Mouse (Mus musculus) liver, embryonic 14.5 days (tissue): Measurements from ENCODE around the gene Krtap13. TPM values are rescaled to one million over a fixed set of nuclear protein-coding genes. Genes with fewer than 3 reads are reported as not detected.

Experiments
- ATAC-seq: fragments of 200-750 bp; cut with Nextera tagmentation; 2 replicates; pipeline ENCODE4 v1.8.0; 2017; ENCODE audit warnings: moderate number of reproducible peaks, mild to moderate bottlenecking, moderate library complexity; ENCODE audit not compliant: insufficient read depth
- DNase-seq, 3 experiments: peaks; one replicate each; pipeline ENCODE4 v3.0.0-alpha.2; 2012 to 2013; ENCODE audit warnings: low read depth in 3 of 3, low spot score in 3 of 3
- H3K27ac ChIP-seq: fragments of 300-500 bp; sonication (generic); 2 replicates; pipeline ENCODE4 v1.5.1; 2014; ENCODE audit warnings: moderate library complexity, mild to moderate bottlenecking, control low read depth, inconsistent platforms
- H3K27me3 ChIP-seq: fragments of 300-500 bp; sonication (generic); 2 replicates; pipeline ENCODE4 v1.6.1; 2014; ENCODE audit warnings: mild to moderate bottlenecking, low read length, moderate library complexity; ENCODE audit not compliant: control insufficient read depth, insufficient read depth
- H3K36me3 ChIP-seq: fragments of 300-500 bp; sonication (generic); replicated peaks from 2 replicates; pipeline ENCODE4 v1.6.1; 2014; ENCODE audit warnings: low read depth; ENCODE audit not compliant: control insufficient read depth, insufficient read depth
- H3K4me1 ChIP-seq, 2 experiments: fragments of 200-500 bp in 1 of 2; fragments of 300-500 bp in 1 of 2; sonication (generic) in 1 of 2; replicated peaks; 2 replicates each; pipeline ENCODE4 v1.6.1; 2012 to 2014; ENCODE audit warnings: antibody characterized with exemption in 1 of 2, inconsistent platforms in 1 of 2, low read length in 1 of 2; ENCODE audit not compliant: control insufficient read depth in 2 of 2, insufficient read depth in 2 of 2
- H3K4me2 ChIP-seq: fragments of 300-500 bp; sonication (generic); 2 replicates; pipeline ENCODE4 v1.6.1; 2014; ENCODE audit warnings: low read depth, mild to moderate bottlenecking, control low read depth, moderate library complexity
- H3K4me3 ChIP-seq, 2 experiments: fragments of 200-500 bp in 1 of 2; fragments of 300-500 bp in 1 of 2; sonication (generic) in 1 of 2; 2 replicates each; pipeline ENCODE4 v1.5.1; 2012 to 2014; ENCODE audit warnings: low read depth in 2 of 2, low read length in 2 of 2, mild to moderate bottlenecking in 2 of 2, control low read depth in 1 of 2, inconsistent platforms in 1 of 2, moderate library complexity in 1 of 2; ENCODE audit not compliant: insufficient read depth in 1 of 2
- H3K9ac ChIP-seq: fragments of 300-500 bp; sonication (generic); replicated peaks from 2 replicates; pipeline ENCODE4 v1.6.1; 2014; ENCODE audit warnings: mild to moderate bottlenecking, control low read depth, moderate library complexity
- H3K9me3 ChIP-seq: fragments of 300-500 bp; sonication (generic); 2 replicates; pipeline ENCODE4 v1.6.1; 2016; ENCODE audit warnings: low read length, mixed read lengths; ENCODE audit not compliant: control insufficient read depth
- CTCF ChIP-seq: IDR thresholded peaks from 2 replicates; pipeline ENCODE4 v1.5.1; 2016; ENCODE audit warnings: antibody characterized with exemption, low read depth, control low read depth
- EP300 ChIP-seq: IDR thresholded peaks from 2 replicates; pipeline ENCODE4 v1.6.1; 2016; ENCODE audit warnings: antibody characterized with exemption, low read depth
- WGBS: fragments of 180-500 bp; shearing (Covaris S2); extraction: QIAGEN DNeasy Blood & Tissue Kit; methylation state at CpG from one replicate; pipeline ENCODE4 v1.1.7; 2014; ENCODE audit not compliant: insufficient replicate concordance; 5-methylcytosine and 5-hydroxymethylcytosine counted together
- polyA plus RNA-seq, 2 experiments: library from polyadenylated mRNA; depleted of rRNA in 1 of 2; stranded (reverse) in 1 of 2; unstranded in 1 of 2; fragments of >200 nt; fragmentation: Nextera tagmentation in 1 of 2; extraction: Ambion mirVana in 1 of 2; gene quantifications; 2 replicates each; pipeline versions ENCODE4 v1.2.1 to v1.2.3; 2012 to 2014

The Krtap13 gene
- polyA plus RNA-seq, 2 experiments, result not detected

- H3K9me3 ChIP-seq, result no peaks in the 10 kb centered on the region
- H3K27ac ChIP-seq, result no peak overlapping the region
- no peaks in the 10 kb centered on the region for H3K4me1 ChIP-seq
- no peak overlapping the region for H3K9ac ChIP-seq
- no peak for ATAC-seq
- TF ChIP-seq EP300 (no peak), CTCF (no peak)
- no peak overlapping the region for H3K4me2 ChIP-seq
- DNase-seq, result no peak
- H3K4me3 ChIP-seq, result no peak overlapping the region
- H3K27me3 ChIP-seq, result no peaks in the 10 kb centered on the region
- H3K36me3 ChIP-seq, result no peaks in the 10 kb centered on the region
These were observed 34.9 kb downstream of the Krtap13 start for GRCm38 (mm10) chr16:88716549-88716948.

GRCm38 (mm10) chr16:88711245-88711644 is 40.2 kb downstream of the Krtap13 start:
- no peak overlapping the region for H3K27ac ChIP-seq
- no peak for ATAC-seq
- 55% methylated on average over 6 of the region's 6 CpGs for WGBS

GRCm38 (mm10) chr16:88710757-88711156 is 40.7 kb downstream of the Krtap13 start:
- H3K4me3 ChIP-seq, result no peak overlapping the region
- no peak overlapping the region for H3K27ac ChIP-seq
- TF ChIP-seq EP300, result no peak
- no peak for TF ChIP-seq CTCF
- no peak overlapping the region for H3K9ac ChIP-seq
- ATAC-seq, result no peak
- no peaks in the 10 kb centered on the region for H3K4me1 ChIP-seq
- 44% methylated on average over 4 of the region's 4 CpGs for WGBS
- no peaks in the 10 kb centered on the region for H3K36me3 ChIP-seq
- H3K4me2 ChIP-seq, result no peak overlapping the region
- DNase-seq, result no peak
- H3K9me3 ChIP-seq, result no peaks in the 10 kb centered on the region
- H3K27me3 ChIP-seq, result no peaks in the 10 kb centered on the region

More at GRCm38 (mm10) chr16:88711245-88711644, 40.2 kb downstream of the Krtap13 start:
- no peak overlapping the region for H3K4me2 ChIP-seq
- no peak for DNase-seq
- no peaks in the 10 kb centered on the region for H3K9me3 ChIP-seq
- H3K4me3 ChIP-seq, result no peak overlapping the region
- TF ChIP-seq CTCF, result 0 out of 2 replicates have a peak, but pooled peaks have one; percentile 15
- TF ChIP-seq EP300, result no peak
- no peaks in the 10 kb centered on the region for H3K4me1 ChIP-seq
- no peaks in the 10 kb centered on the region for H3K36me3 ChIP-seq
- H3K9ac ChIP-seq, result no peak overlapping the region
- no peaks in the 10 kb centered on the region for H3K27me3 ChIP-seq

GRCm38 (mm10) chr16:88707496-88708012 is 43.9 kb downstream of the Krtap13 start, which contains the start of gene 2310061N02Rik:
TSS of gene 2310061N02Rik (minus strand) at chr16:88707962.
- ATAC-seq (no peak), DNase-seq (no peak)
- WGBS, result 63% methylated on average over 10 of the region's 10 CpGs
- Histone ChIP-seq H3K4me2 (no peak within 1 kb of the TSS), H3K9me3 (no peaks in the 10 kb centered on the region), H3K27ac (no peak within 1 kb of the TSS), H3K4me1 (no peaks in the 10 kb centered on the region), H3K4me3 (no peak within 1 kb of the TSS), H3K27me3 (no peaks in the 10 kb centered on the region), H3K36me3 (no peaks in the 10 kb centered on the region), H3K9ac (no peak within 1 kb of the TSS)
- no peak for TF ChIP-seq EP300

GRCm38 (mm10) chr16:88701072-88701864 is 50.2 kb downstream of the Krtap13 start:
- 36% methylated on average over 4 of the region's 4 CpGs for WGBS
- no peak for DNase-seq
- TF ChIP-seq CTCF, result no peak
- TF ChIP-seq EP300, result no peak

More at GRCm38 (mm10) chr16:88701072-88701864, 50.2 kb downstream of the Krtap13 start:
- Histone ChIP-seq H3K4me1 (no peaks in the 10 kb centered on the region), H3K27ac (no peak overlapping the region), H3K9ac (no peak overlapping the region), H3K4me3 (no peak overlapping the region), H3K27me3 (no peaks in the 10 kb centered on the region), H3K9me3 (no peaks in the 10 kb centered on the region), H3K4me2 (no peak overlapping the region), H3K36me3 (no peaks in the 10 kb centered on the region)
- no peak for ATAC-seq

Other genes with a start within 250 kb of the Krtap13 start
- gene Cldn17, start 244.7 kb downstream of the Krtap13 start, polyA plus RNA-seq (2012; rRNA removed), result not detected in 2 replicates
- not detected in 2 replicates for gene Cldn17, start 244.7 kb downstream of the Krtap13 start, polyA plus RNA-seq (2014; fragmentation: Nextera tagmentation; extraction: Ambion mirVana)
- 0.02 and 0.15 TPM in 2 replicates for gene Cldn8, start 188.5 kb downstream of the Krtap13 start, polyA plus RNA-seq (2012; rRNA removed)
- 0.05 and 0.06 TPM in 2 replicates for gene Cldn8, start 188.5 kb downstream of the Krtap13 start, polyA plus RNA-seq (2014; fragmentation: Nextera tagmentation; extraction: Ambion mirVana)
- not detected in 2 replicates for gene Krtap24-1, start 139.4 kb downstream of the Krtap13 start, polyA plus RNA-seq (2012; rRNA removed)
- not detected in 2 replicates for gene Krtap24-1, start 139.4 kb downstream of the Krtap13 start, polyA plus RNA-seq (2014; fragmentation: Nextera tagmentation; extraction: Ambion mirVana)
- gene 2310079G19Rik, start 124.0 kb downstream of the Krtap13 start, polyA plus RNA-seq (2012; rRNA removed), result not detected in 2 replicates
- gene 2310079G19Rik, start 124.0 kb downstream of the Krtap13 start, polyA plus RNA-seq (2014; fragmentation: Nextera tagmentation; extraction: Ambion mirVana), result not detected in 2 replicates
- not detected in 2 replicates for gene Krtap26-1, start 103.8 kb downstream of the Krtap13 start, polyA plus RNA-seq (2012; rRNA removed)
- gene Krtap26-1, start 103.8 kb downstream of the Krtap13 start, polyA plus RNA-seq (2014; fragmentation: Nextera tagmentation; extraction: Ambion mirVana), result not detected in 2 replicates
- gene Krtap27-1, start 80.0 kb downstream of the Krtap13 start, polyA plus RNA-seq (2012; rRNA removed), result not detected in 2 replicates
- not detected in 2 replicates for gene Krtap27-1, start 80.0 kb downstream of the Krtap13 start, polyA plus RNA-seq (2014; fragmentation: Nextera tagmentation; extraction: Ambion mirVana)
- not detected in 2 replicates for gene 2310061N02Rik, start 43.7 kb downstream of the Krtap13 start, polyA plus RNA-seq (2012; rRNA removed)
- gene 2310061N02Rik, start 43.7 kb downstream of the Krtap13 start, polyA plus RNA-seq (2014; fragmentation: Nextera tagmentation; extraction: Ambion mirVana), result not detected in 2 replicates
- gene Krtap13-1, start 22.8 kb downstream of the Krtap13 start, polyA plus RNA-seq (2012; rRNA removed), result not detected in 2 replicates
- gene Krtap13-1, start 22.8 kb downstream of the Krtap13 start, polyA plus RNA-seq (2014; fragmentation: Nextera tagmentation; extraction: Ambion mirVana), result not detected in 2 replicates
- not detected in 2 replicates for gene 2310034C09Rik, start 7.2 kb upstream of the Krtap13 start, polyA plus RNA-seq (2012; rRNA removed)
- not detected in 2 replicates for gene 2310034C09Rik, start 7.2 kb upstream of the Krtap13 start, polyA plus RNA-seq (2014; fragmentation: Nextera tagmentation; extraction: Ambion mirVana)
- gene 2310057N15Rik, start 22.6 kb upstream of the Krtap13 start, polyA plus RNA-seq (2012; rRNA removed), result not detected in 2 replicates
- gene 2310057N15Rik, start 22.6 kb upstream of the Krtap13 start, polyA plus RNA-seq (2014; fragmentation: Nextera tagmentation; extraction: Ambion mirVana), result not detected in 2 replicates
- not detected in 2 replicates for gene Gm5965, start 26.3 kb upstream of the Krtap13 start, polyA plus RNA-seq (2012; rRNA removed)
- not detected in 2 replicates for gene Gm5965, start 26.3 kb upstream of the Krtap13 start, polyA plus RNA-seq (2014; fragmentation: Nextera tagmentation; extraction: Ambion mirVana)
- gene Gm20741, start 60.6 kb upstream of the Krtap13 start, polyA plus RNA-seq (2012; rRNA removed), result not detected in 2 replicates
- gene Gm20741, start 60.6 kb upstream of the Krtap13 start, polyA plus RNA-seq (2014; fragmentation: Nextera tagmentation; extraction: Ambion mirVana), result not detected in 2 replicates
- not detected in 2 replicates for gene Krtap15, start 68.6 kb upstream of the Krtap13 start, polyA plus RNA-seq (2012; rRNA removed)
- gene Krtap15, start 68.6 kb upstream of the Krtap13 start, polyA plus RNA-seq (2014; fragmentation: Nextera tagmentation; extraction: Ambion mirVana), result not detected in 2 replicates
- gene Krtap14, start 74.5 kb upstream of the Krtap13 start, polyA plus RNA-seq (2012; rRNA removed), result not detected in 2 replicates
- not detected in 2 replicates for gene Krtap14, start 74.5 kb upstream of the Krtap13 start, polyA plus RNA-seq (2014; fragmentation: Nextera tagmentation; extraction: Ambion mirVana)
- gene Krtap19-1, start 117.8 kb upstream of the Krtap13 start, polyA plus RNA-seq (2012; rRNA removed), result not detected in 2 replicates
- not detected in 2 replicates for gene Krtap19-1, start 117.8 kb upstream of the Krtap13 start, polyA plus RNA-seq (2014; fragmentation: Nextera tagmentation; extraction: Ambion mirVana)
- gene Krtap19-2, start 122.6 kb upstream of the Krtap13 start, polyA plus RNA-seq (2012; rRNA removed), result not detected in 2 replicates
- not detected in 2 replicates for gene Krtap19-2, start 122.6 kb upstream of the Krtap13 start, polyA plus RNA-seq (2014; fragmentation: Nextera tagmentation; extraction: Ambion mirVana)
- gene Krtap19-3, start 126.4 kb upstream of the Krtap13 start, polyA plus RNA-seq (2012; rRNA removed), result not detected in 2 replicates
- gene Krtap19-3, start 126.4 kb upstream of the Krtap13 start, polyA plus RNA-seq (2014; fragmentation: Nextera tagmentation; extraction: Ambion mirVana), result not detected in 2 replicates
- not detected in 2 replicates for gene Krtap19-4, start 133.5 kb upstream of the Krtap13 start, polyA plus RNA-seq (2012; rRNA removed)
- gene Krtap19-4, start 133.5 kb upstream of the Krtap13 start, polyA plus RNA-seq (2014; fragmentation: Nextera tagmentation; extraction: Ambion mirVana), result not detected in 2 replicates
- not detected in 2 replicates for gene Krtap19-5, start 144.8 kb upstream of the Krtap13 start, polyA plus RNA-seq (2012; rRNA removed)
- not detected in 2 replicates for gene Krtap19-5, start 144.8 kb upstream of the Krtap13 start, polyA plus RNA-seq (2014; fragmentation: Nextera tagmentation; extraction: Ambion mirVana)
- gene Krtap19-9b, start 180.6 kb upstream of the Krtap13 start, polyA plus RNA-seq (2012; rRNA removed), result not detected in 2 replicates
- not detected in 2 replicates for gene Krtap19-9b, start 180.6 kb upstream of the Krtap13 start, polyA plus RNA-seq (2014; fragmentation: Nextera tagmentation; extraction: Ambion mirVana)
- gene Krtap16-3, start 211.2 kb upstream of the Krtap13 start, polyA plus RNA-seq (2012; rRNA removed), result not detected in 2 replicates
- gene Krtap16-3, start 211.2 kb upstream of the Krtap13 start, polyA plus RNA-seq (2014; fragmentation: Nextera tagmentation; extraction: Ambion mirVana), result not detected in 2 replicates